Mouse (Mus musculus) layer of hippocampus, postnatal 14 days (tissue): ENCODE measurements around the gene Myo16. TPM values are rescaled to one million over a fixed set of nuclear protein-coding genes. Genes with fewer than 3 reads are reported as not detected.

Experiments
- DNase-seq, 2 experiments: peaks; one replicate each; pipeline ENCODE4 v3.0.0; 2021 to 2022; ENCODE audit warnings: low spot score in 2 of 2, mixed read lengths in 1 of 2
- long read RNA-seq, 2 experiments: library from polyadenylated mRNA; stranded (forward); transcript quantifications; one replicate each; pipeline ENCODE4 v2.0.0; 2021
- total RNA-seq, 2 experiments: library from RNA; stranded (reverse); gene quantifications; 2 replicates each; pipeline ENCODE4 v1.2.3; 2021

Gene Myo16
- total RNA-seq = 10 to 100 TPM; 50.5 to 51.3 TPM
- long read RNA-seq, experiment 1, partial matches to known transcripts = 1 of 5 reads
- long read RNA-seq, experiment 1, other reads (novel, unspliced or antisense) = 4 of 5 reads
- long read RNA-seq, experiment 2, partial matches to known transcripts = 3 of 12 reads
- long read RNA-seq, experiment 2, other reads (novel, unspliced or antisense) = 9 of 12 reads

GRCm38 (mm10) chr8:10153611-10154438 lies at the start of gene Myo16:
Myo16 (plus strand) TSS chr8:10153911.
- DNase-seq = peak in 1 of 2 experiments; percentile 51

- DNase-seq = no peak
These were observed 45.0 kb upstream of the Myo16 start for GRCm38 (mm10) chr8:10108516-10109271.

GRCm38 (mm10) chr8:10122749-10123148 lies 31.0 kb upstream of the Myo16 start:
- DNase-seq = no peak

GRCm38 (mm10) chr8:10123412-10123811 lies 30.3 kb upstream of the Myo16 start:
- DNase-seq = no peak

GRCm38 (mm10) chr8:10125684-10126083 lies 28.0 kb upstream of the Myo16 start:
- no peak for DNase-seq

- DNase-seq = peak; percentile 17 to 45
These were observed 22.9 kb upstream of the Myo16 start for GRCm38 (mm10) chr8:10130513-10131414.

- no peak for DNase-seq
These were observed 14.2 kb upstream of the Myo16 start for GRCm38 (mm10) chr8:10139536-10139935.

GRCm38 (mm10) chr8:10143961-10144360 lies 9.8 kb upstream of the Myo16 start:
- DNase-seq = no peak

GRCm38 (mm10) chr8:10151692-10152247 lies 1.9 kb upstream of the Myo16 start:
- no peak for DNase-seq

- no peak for DNase-seq
These were observed 681 bp downstream of the Myo16 start for GRCm38 (mm10) chr8:10154439-10154745.

- no peak for DNase-seq
These were observed 1.4 kb downstream of the Myo16 start for GRCm38 (mm10) chr8:10155075-10155474.

GRCm38 (mm10) chr8:10161106-10161505 lies 7.4 kb downstream of the Myo16 start:
- no peak for DNase-seq

- DNase-seq = no peak
These were observed 11.2 kb downstream of the Myo16 start for GRCm38 (mm10) chr8:10164959-10165358.

- DNase-seq = no peak
These were observed 14.6 kb downstream of the Myo16 start for GRCm38 (mm10) chr8:10168326-10168725.

GRCm38 (mm10) chr8:10169894-10170293 lies 16.2 kb downstream of the Myo16 start:
- DNase-seq = no peak

GRCm38 (mm10) chr8:10171321-10171720 lies 17.6 kb downstream of the Myo16 start:
- no peak for DNase-seq

GRCm38 (mm10) chr8:10172278-10172677 lies 18.6 kb downstream of the Myo16 start:
- DNase-seq = no peak

GRCm38 (mm10) chr8:10173033-10173747 lies 19.5 kb downstream of the Myo16 start:
- DNase-seq = no peak

- no peak for DNase-seq
These were observed 20.6 kb downstream of the Myo16 start for GRCm38 (mm10) chr8:10174201-10174840.
